Mouse (Mus musculus): ENCODE measurements at regions not wholly inside any gene's neighbourhood (a gene's known extent, or its start where the extent isn't known, plus 50 kb on each side); places are given as distances from the start of the nearest gene placed in this dataset.

- TF ChIP-seq POLR2A (IDR thresholded peaks at IDR 0.05; ENCODE audit: low read depth, low read length) (no peak), TCF12 (IDR thresholded peaks at IDR 0.05; ENCODE audit: low read depth, low read length) (0 out of 2 replicates have a peak, but pooled peaks have one; percentile 16), MAZ (IDR thresholded peaks at IDR 0.05; ENCODE audit: low read depth, low read length) (no peak), NRF1 (IDR thresholded peaks at IDR 0.05; ENCODE audit: low read depth, low read length) (no peak), POLR2AphosphoS2 (IDR thresholded peaks at IDR 0.05; ENCODE audit: low read depth, low read length) (no peak), CTCF (conservative IDR thresholded peaks at IDR 0.05 in 1 of 2, IDR thresholded peaks at IDR 0.05 in 1 of 2; ENCODE audit: low read depth in 2 of 2, low read length in 2 of 2) (peak in 1 of 2 experiments; percentile 31; a peak in 2 of 4 replicates), IRF4 (IDR thresholded peaks at IDR 0.05; ENCODE audit: low read depth, low read length) (no peak), E2F4 (IDR thresholded peaks at IDR 0.05; ENCODE audit: insufficient replicate concordance, low read depth, low read length) (no peak), NELFE (IDR thresholded peaks at IDR 0.05; ENCODE audit: low read depth, low read length) (no peak), EP300 (IDR thresholded peaks at IDR 0.05; ENCODE audit: low read length) (0 out of 2 replicates have a peak, but pooled peaks have one; percentile 21), RCOR1 (conservative IDR thresholded peaks at IDR 0.05; ENCODE audit: low read depth, low read length) (no peak), MAX (IDR thresholded peaks at IDR 0.05; ENCODE audit: low read length) (no peak), UBTF (IDR thresholded peaks at IDR 0.05; ENCODE audit: low read depth, low read length) (no peak), USF2 (conservative IDR thresholded peaks at IDR 0.05; ENCODE audit: low read depth, low read length) (no peak)
Measured at GRCm38 (mm10) chr13:48734985-48735384, 72.2 kb downstream of the Barx1 start.

Measured in CH12.LX (cell line).